Mouse (Mus musculus) small intestine, adult 2 months (tissue): ENCODE results near the gene Ntf3.

Experiments
- CTCF ChIP-seq: fragments of 200-500 bp; IDR thresholded peaks from 2 replicates; pipeline ENCODE4 v1.5.1; 2012; ENCODE audit warnings: low read depth, mild to moderate bottlenecking, control low read depth, inconsistent platforms, low read length, moderate library complexity, mixed read lengths; ENCODE audit not compliant: insufficient replicate concordance, insufficient read length; ENCODE audit errors: extremely low read depth
- POLR2A ChIP-seq: fragments of 200-500 bp; IDR thresholded peaks from 2 replicates; pipeline ENCODE4 v1.6.1; 2012; ENCODE audit warnings: low read depth, mild to moderate bottlenecking, control low read depth, inconsistent platforms, low read length, moderate library complexity

GRCm38 (mm10) chr6:126162351-126162758 is 4.4 kb downstream of the Ntf3 start:
- no peak for TF ChIP-seq CTCF
- no peak for TF ChIP-seq POLR2A
